Mouse (Mus musculus) spleen, postnatal 14 days (tissue): ENCODE measurements around the gene Pcx.

ENCODE experiments used
- DNase-seq, 2 experiments: peaks; one replicate each; pipeline ENCODE4 v3.0.0; 2021 to 2022; ENCODE audit warnings: low spot score in 2 of 2

The Pcx gene

GRCm38 (mm10) chr19:4548305-4548883 lies 38.1 kb downstream of the Pcx start:
- no peak for DNase-seq

- DNase-seq = no peak
Observed at GRCm38 (mm10) chr19:4554248-4554647, 44.0 kb downstream of the Pcx start.

- no peak for DNase-seq
Observed at GRCm38 (mm10) chr19:4555086-4555485, 44.8 kb downstream of the Pcx start.

- DNase-seq = no peak
Observed at GRCm38 (mm10) chr19:4556787-4557186, 46.5 kb downstream of the Pcx start.

GRCm38 (mm10) chr19:4557796-4558569 lies 47.7 kb downstream of the Pcx start:
- peak; percentile 40 to 47 for DNase-seq

GRCm38 (mm10) chr19:4558570-4558955 lies 48.3 kb downstream of the Pcx start:
- peak; percentile 61 to 73 for DNase-seq

- DNase-seq = no peak
Observed at GRCm38 (mm10) chr19:4559011-4559410, 48.7 kb downstream of the Pcx start.

- DNase-seq = no peak
Observed at GRCm38 (mm10) chr19:4559588-4559987, 49.3 kb downstream of the Pcx start.

- no peak for DNase-seq
Observed at GRCm38 (mm10) chr19:4560205-4560604, 49.9 kb downstream of the Pcx start.

GRCm38 (mm10) chr19:4565678-4566077 lies 55.4 kb downstream of the Pcx start:
- DNase-seq = no peak

- no peak for DNase-seq
Observed at GRCm38 (mm10) chr19:4566880-4567279, 56.6 kb downstream of the Pcx start.

- DNase-seq = no peak
Observed at GRCm38 (mm10) chr19:4567665-4568064, 57.4 kb downstream of the Pcx start.

GRCm38 (mm10) chr19:4568832-4569231 lies 58.6 kb downstream of the Pcx start:
- peak in 1 of 2 experiments; percentile 36 for DNase-seq

GRCm38 (mm10) chr19:4569356-4570236 lies 59.3 kb downstream of the Pcx start:
- DNase-seq = no peak

GRCm38 (mm10) chr19:4570237-4570613 lies 60.0 kb downstream of the Pcx start:
- DNase-seq = no peak

GRCm38 (mm10) chr19:4570815-4571214 lies 60.5 kb downstream of the Pcx start:
- DNase-seq = no peak

- no peak for DNase-seq
Observed at GRCm38 (mm10) chr19:4571658-4572057, 61.4 kb downstream of the Pcx start.

- DNase-seq = no peak
Observed at GRCm38 (mm10) chr19:4572061-4572460, 61.8 kb downstream of the Pcx start.

GRCm38 (mm10) chr19:4572467-4572866 lies 62.2 kb downstream of the Pcx start:
- no peak for DNase-seq

- DNase-seq = no peak
Observed at GRCm38 (mm10) chr19:4573241-4573640, 63.0 kb downstream of the Pcx start.

GRCm38 (mm10) chr19:4578799-4579198 lies 68.5 kb downstream of the Pcx start:
- no peak for DNase-seq

- DNase-seq = no peak
Observed at GRCm38 (mm10) chr19:4579296-4579695, 69.0 kb downstream of the Pcx start.

GRCm38 (mm10) chr19:4583856-4584255 lies 73.6 kb downstream of the Pcx start:
- no peak for DNase-seq
